Mouse (Mus musculus): ENCODE measurements around the gene Olfr646.

Olfr646 gene

GRCm38 (mm10) chr7:104104757-104104972 is at the start of gene Olfr646:
Olfr646 (plus strand) TSS chr7:104104873.
- DNase-seq, result no peak

- no peak for DNase-seq
Observed at GRCm38 (mm10) chr7:104059215-104059614, 45.5 kb upstream of the Olfr646 start.

GRCm38 (mm10) chr7:104061345-104061744 is 43.3 kb upstream of the Olfr646 start, which contains the start of gene 4930516K23Rik:
4930516K23Rik (minus strand) TSS chr7:104061445.
- DNase-seq, result no peak

GRCm38 (mm10) chr7:104071769-104072168 is 32.9 kb upstream of the Olfr646 start, which contains the start of gene Olfr644:
Olfr644 (minus strand) TSS chr7:104071869.
- no peak for DNase-seq

GRCm38 (mm10) chr7:104085365-104085764 is 19.3 kb upstream of the Olfr646 start, which contains the start of gene Olfr645:
Olfr645 (minus strand) TSS chr7:104085465.
- no peak for DNase-seq

GRCm38 (mm10) chr7:104103913-104104756 is 538 bp upstream of the Olfr646 start:
- no peak for DNase-seq

GRCm38 (mm10) chr7:104129726-104130125 is 25.1 kb downstream of the Olfr646 start, which contains the start of gene Ubqln5:
Ubqln5 (minus strand) TSS chr7:104129826.
- DNase-seq, result peak in 1 of 2 experiments; percentile 17

- DNase-seq, result no peak
Observed at GRCm38 (mm10) chr7:104137305-104137704, 32.6 kb downstream of the Olfr646 start, which contains the start of gene Olfr643. Olfr643 (minus strand) TSS chr7:104137405.

- no peak for DNase-seq
Observed at GRCm38 (mm10) chr7:104143179-104143578, 38.5 kb downstream of the Olfr646 start, which contains the start of gene Ubqln3. Ubqln3 (minus strand) TSS chr7:104143279.

- DNase-seq, result no peak
Observed at GRCm38 (mm10) chr7:104150456-104150855, 45.8 kb downstream of the Olfr646 start, which contains the start of gene Ubqlnl. Ubqlnl (minus strand) TSS chr7:104150556.
